Mouse (Mus musculus) embryonic facial prominence, embryonic 14.5 days (tissue): ENCODE measurements around the gene Btn1a1. TPM values are rescaled to one million over a fixed set of nuclear protein-coding genes. Genes with fewer than 3 reads are reported as not detected.

ENCODE experiments used
- ATAC-seq: fragments of 200-750 bp; cut with Nextera tagmentation; 2 replicates; pipeline ENCODE4 v1.8.0; 2017; ENCODE audit warnings: low read depth, moderate number of reproducible peaks, moderate TSS enrichment
- DNase-seq: peaks from one replicate; pipeline ENCODE4 v3.0.0-alpha.2; 2015; ENCODE audit warnings: low spot score
- H3K27ac ChIP-seq: fragments of 300-500 bp; sonication (generic); replicated peaks from 2 replicates; pipeline ENCODE4 v1.5.1; 2014; ENCODE audit warnings: low read depth, mild to moderate bottlenecking, low read length, moderate library complexity
- H3K27me3 ChIP-seq: fragments of 300-500 bp; sonication (generic); replicated peaks from 2 replicates; pipeline ENCODE4 v1.6.1; 2014; ENCODE audit warnings: low read length; ENCODE audit not compliant: control insufficient read depth, insufficient read depth
- H3K36me3 ChIP-seq: fragments of 300-500 bp; sonication (generic); 2 replicates; pipeline ENCODE4 v1.6.1; 2014; ENCODE audit warnings: low read length, mixed read lengths; ENCODE audit not compliant: control insufficient read depth, insufficient read depth
- H3K4me1 ChIP-seq: fragments of 300-500 bp; sonication (generic); 2 replicates; pipeline ENCODE4 v1.6.1; 2014; ENCODE audit warnings: antibody characterized with exemption, low read length; ENCODE audit not compliant: control insufficient read depth, insufficient read depth
- H3K4me2 ChIP-seq: fragments of 300-500 bp; sonication (generic); 2 replicates; pipeline ENCODE4 v1.6.1; 2014; ENCODE audit warnings: low read depth, mild to moderate bottlenecking, low read length, moderate library complexity, mixed read lengths
- H3K4me3 ChIP-seq: fragments of 300-500 bp; sonication (generic); 2 replicates; pipeline ENCODE4 v1.5.1; 2014; ENCODE audit warnings: low read depth, mild to moderate bottlenecking, low read length
- H3K9ac ChIP-seq: fragments of 300-500 bp; sonication (generic); 2 replicates; pipeline ENCODE4 v1.6.1; 2014; ENCODE audit warnings: low read depth, mild to moderate bottlenecking, low read length, moderate library complexity, mixed read lengths
- H3K9me3 ChIP-seq: fragments of 300-500 bp; sonication (generic); 2 replicates; pipeline ENCODE4 v1.6.1; 2016; ENCODE audit warnings: low read length; ENCODE audit not compliant: control insufficient read depth
- WGBS: fragments of 180-500 bp; shearing (Covaris S2); extraction: QIAGEN DNeasy Blood & Tissue Kit; methylation state at CpG from one replicate; pipeline ENCODE4 v1.1.7; 2014; 5-methylcytosine and 5-hydroxymethylcytosine counted together
- polyA plus RNA-seq: library from polyadenylated mRNA; unstranded; fragments of >200 nt; fragmentation: Nextera tagmentation; extraction: Ambion mirVana; gene quantifications from 2 replicates; pipeline ENCODE4 v1.2.1, GENCODE M21; 2014

Btn1a1 gene
- polyA plus RNA-seq, 1 experiment from 2014 or later = 0.18 TPM

DNA sequence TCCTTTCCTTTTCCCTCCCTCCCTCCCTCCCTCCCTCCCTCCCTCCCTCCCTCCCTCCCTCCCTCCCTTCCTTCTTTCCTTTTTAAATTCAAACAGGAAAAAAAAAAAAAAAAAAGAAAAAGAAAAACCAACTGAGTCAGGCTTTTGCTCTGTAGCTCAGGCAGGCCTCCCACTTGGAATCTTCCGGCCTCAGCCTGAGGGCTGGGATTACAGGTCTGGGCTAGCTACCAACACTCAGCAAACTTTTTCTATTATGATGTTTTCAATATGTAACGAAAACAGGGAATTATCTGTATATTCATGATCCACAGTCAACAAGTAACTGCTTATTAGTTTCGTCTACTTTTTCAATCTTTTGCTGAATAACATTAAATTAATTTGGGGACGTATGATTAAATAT, 37.2 kb upstream of the Btn1a1 start:
- Histone ChIP-seq H3K27me3 (no peaks in the 10 kb centered on the region), H3K4me1 (peaks cover 15% of the 10 kb centered on the region), H3K36me3 (no peaks in the 10 kb centered on the region), H3K9ac (no peak overlapping the region), H3K9me3 (no peaks in the 10 kb centered on the region), H3K27ac (no peak overlapping the region), H3K4me3 (no peak overlapping the region), H3K4me2 (no peak overlapping the region)
- WGBS = 31% methylated on average over 4 of the region's 4 CpGs
- ATAC-seq (no peak), DNase-seq (no peak)

DNA sequence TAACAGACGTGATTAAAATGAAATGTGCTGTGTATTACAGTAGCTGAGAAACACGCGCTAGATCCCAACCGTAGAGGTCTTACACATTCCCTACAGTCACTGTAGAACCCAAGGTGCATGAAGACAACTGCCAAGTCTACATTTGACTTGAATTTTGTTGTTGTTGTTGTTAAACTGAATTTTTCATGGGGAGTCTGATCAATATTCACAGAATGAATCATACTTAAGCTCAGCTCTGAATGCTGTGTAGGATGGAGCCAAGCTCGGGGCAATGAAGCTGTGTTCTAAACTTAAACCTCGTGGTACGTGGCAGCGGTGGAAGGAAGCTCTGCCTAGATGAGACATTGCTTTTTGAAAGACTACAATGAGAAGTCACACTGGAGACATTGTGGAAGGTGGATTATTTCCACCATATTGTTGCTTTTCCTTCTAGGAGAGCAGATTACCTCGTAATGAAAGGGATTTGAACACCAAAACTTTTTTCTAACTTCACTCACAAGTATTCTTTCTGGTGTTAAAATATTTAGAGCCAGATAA, 36.4 kb upstream of the Btn1a1 start:
- Histone ChIP-seq H3K27me3 (no peaks in the 10 kb centered on the region), H3K4me2 (peak overlapping the region; percentile 43), H3K9me3 (no peaks in the 10 kb centered on the region), H3K27ac (no peak overlapping the region), H3K4me1 (peaks cover 12% of the 10 kb centered on the region), H3K36me3 (no peaks in the 10 kb centered on the region), H3K9ac (no peak overlapping the region), H3K4me3 (0 out of 2 replicates have a peak overlapping the region, but pooled peaks have one; percentile 15)
- ATAC-seq (no peak), DNase-seq (no peak)
- 30% methylated on average over 9 of the region's 9 CpGs for WGBS

DNA sequence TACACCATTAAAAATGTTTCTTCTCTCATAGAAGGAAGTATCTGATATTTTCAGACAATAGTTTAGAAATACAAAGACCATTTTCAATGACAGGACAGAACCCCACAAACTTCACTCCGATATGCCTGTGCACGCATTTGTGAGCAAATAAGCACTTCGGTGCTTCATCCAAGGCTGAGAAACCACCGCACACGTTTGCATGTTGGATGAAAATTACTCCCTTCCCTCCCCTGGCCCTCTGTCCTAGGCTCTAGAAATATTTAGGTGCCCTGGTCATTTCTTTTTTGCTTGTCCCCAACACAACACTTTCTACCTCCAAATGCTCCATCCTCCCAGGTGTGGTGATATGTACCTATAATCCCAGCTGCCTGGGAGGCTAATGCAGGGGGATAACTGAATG, 35.8 kb upstream of the Btn1a1 start:
- H3K27me3 ChIP-seq = no peaks in the 10 kb centered on the region

DNA sequence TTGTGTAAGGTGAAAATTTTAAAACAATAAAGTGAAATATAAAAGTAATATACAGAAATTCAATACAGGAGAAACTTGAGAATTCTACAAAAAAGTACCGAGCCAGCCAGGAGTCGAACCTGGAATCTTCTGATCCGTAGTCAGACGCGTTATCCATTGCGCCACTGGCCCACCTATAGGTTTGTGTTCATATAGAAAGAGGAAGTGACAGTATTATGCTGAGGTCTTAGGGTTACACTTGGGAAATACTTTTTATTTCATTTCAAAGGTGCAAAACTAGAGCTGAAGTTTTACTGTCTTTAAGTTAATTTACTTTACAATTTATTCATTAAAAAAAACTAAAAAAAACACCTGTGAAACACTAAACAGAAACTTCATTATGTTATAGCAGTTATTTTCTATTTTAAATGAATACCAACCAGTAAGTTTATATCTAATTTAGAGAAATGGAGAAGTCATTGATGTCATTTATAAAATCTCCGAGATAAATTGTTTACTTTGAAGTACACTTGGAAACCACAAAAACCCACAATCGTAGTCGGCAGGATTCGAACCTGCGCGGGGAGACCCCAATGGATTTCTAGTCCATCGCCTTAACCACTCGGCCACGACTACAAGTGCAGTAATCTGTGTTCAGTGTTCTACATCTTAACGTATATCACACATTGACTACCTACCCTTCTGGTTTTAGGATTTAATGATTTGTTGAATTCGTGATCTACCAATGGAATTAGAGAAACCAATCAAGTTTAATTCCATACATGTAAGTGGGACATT, 34.9 kb upstream of the Btn1a1 start:
- Histone ChIP-seq H3K9me3 (no peaks in the 10 kb centered on the region), H3K4me3 (0 out of 2 replicates have a peak overlapping the region, but pooled peaks have one; percentile 15), H3K27me3 (no peaks in the 10 kb centered on the region), H3K4me1 (peaks cover 7% of the 10 kb centered on the region), H3K27ac (no peak overlapping the region), H3K36me3 (no peaks in the 10 kb centered on the region), H3K9ac (no peak overlapping the region), H3K4me2 (peak overlapping the region; percentile 43)
- peak; percentile 80 for DNase-seq
- peak; percentile 74 for ATAC-seq
- 2% methylated on average over 17 of the region's 17 CpGs for WGBS

More for the DNA sequence above, 35.8 kb upstream of the Btn1a1 start:
- Histone ChIP-seq H3K4me1 (peaks cover 12% of the 10 kb centered on the region), H3K4me3 (peak overlapping the region; percentile 15; the same call in 1 of the 2 replicates), H3K9ac (no peak overlapping the region), H3K9me3 (no peaks in the 10 kb centered on the region), H3K4me2 (peak overlapping the region; percentile 43), H3K36me3 (no peaks in the 10 kb centered on the region), H3K27ac (no peak overlapping the region)
- 23% methylated on average over 5 of the region's 5 CpGs for WGBS
- DNase-seq = no peak
- ATAC-seq = no peak

DNA sequence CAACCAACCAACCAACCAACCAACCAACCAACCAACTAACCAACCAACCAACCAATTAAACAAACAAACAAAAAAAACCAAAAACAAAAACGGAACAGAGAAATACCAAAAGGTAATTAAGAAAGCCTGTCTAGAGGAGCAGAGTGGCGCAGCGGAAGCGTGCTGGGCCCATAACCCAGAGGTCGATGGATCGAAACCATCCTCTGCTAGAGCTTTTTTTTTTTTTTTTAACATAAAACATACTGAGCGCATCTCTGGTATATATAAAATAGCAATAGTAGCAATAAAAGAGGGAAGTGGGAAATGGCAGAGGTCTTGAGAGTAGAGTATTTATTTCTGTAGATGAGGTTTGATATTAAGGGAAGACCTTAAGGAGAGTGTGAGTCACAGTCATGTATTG, 34.2 kb upstream of the Btn1a1 start:
- no peak for ATAC-seq
- H3K4me2 ChIP-seq = peak overlapping the region; percentile 23; the same call in 1 of the 2 replicates
- no peak for DNase-seq

DNA sequence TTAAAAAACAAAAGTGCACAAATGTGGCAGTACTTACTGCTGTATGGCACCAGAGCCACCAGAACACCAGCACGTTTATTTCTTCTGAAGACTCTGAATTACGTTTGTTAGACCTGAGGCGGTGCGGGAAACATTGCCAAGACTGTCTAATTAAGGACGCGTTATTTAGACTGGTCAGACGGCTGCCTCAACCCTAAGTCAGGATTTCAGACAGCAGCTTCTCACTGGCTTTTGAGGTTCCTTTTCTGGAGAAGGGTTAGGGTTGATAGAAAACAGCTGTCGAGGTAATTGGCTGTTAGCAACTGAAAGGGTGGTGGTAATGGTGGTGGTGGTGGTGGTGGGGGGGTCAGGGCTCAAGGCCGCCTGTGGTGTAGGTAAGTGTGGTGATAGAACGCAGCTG, 33.0 kb upstream of the Btn1a1 start:
- H3K4me2 ChIP-seq = peak overlapping the region; percentile 57
- no peak overlapping the region for H3K27ac ChIP-seq
- ATAC-seq (no peak), DNase-seq (peak; percentile 30)
- WGBS = 2% methylated on average over 10 of the region's 10 CpGs
- peak overlapping the region; percentile 37 for H3K4me3 ChIP-seq
- no peaks in the 10 kb centered on the region; the same call in 1 of the 2 replicates for H3K4me1 ChIP-seq
- no peaks in the 10 kb centered on the region for H3K9me3 ChIP-seq
- H3K36me3 ChIP-seq = no peaks in the 10 kb centered on the region
- H3K9ac ChIP-seq = 0 out of 2 replicates have a peak overlapping the region, but pooled peaks have one; percentile 5
- no peaks in the 10 kb centered on the region for H3K27me3 ChIP-seq

More for the DNA sequence above, 34.2 kb upstream of the Btn1a1 start:
- Histone ChIP-seq H3K9me3 (no peaks in the 10 kb centered on the region), H3K4me3 (no peak overlapping the region), H3K36me3 (no peaks in the 10 kb centered on the region), H3K27ac (no peak overlapping the region), H3K4me1 (peaks cover under 1% of the 10 kb centered on the region), H3K27me3 (no peaks in the 10 kb centered on the region), H3K9ac (no peak overlapping the region)
- 12% methylated on average over 7 of the region's 7 CpGs for WGBS

DNA sequence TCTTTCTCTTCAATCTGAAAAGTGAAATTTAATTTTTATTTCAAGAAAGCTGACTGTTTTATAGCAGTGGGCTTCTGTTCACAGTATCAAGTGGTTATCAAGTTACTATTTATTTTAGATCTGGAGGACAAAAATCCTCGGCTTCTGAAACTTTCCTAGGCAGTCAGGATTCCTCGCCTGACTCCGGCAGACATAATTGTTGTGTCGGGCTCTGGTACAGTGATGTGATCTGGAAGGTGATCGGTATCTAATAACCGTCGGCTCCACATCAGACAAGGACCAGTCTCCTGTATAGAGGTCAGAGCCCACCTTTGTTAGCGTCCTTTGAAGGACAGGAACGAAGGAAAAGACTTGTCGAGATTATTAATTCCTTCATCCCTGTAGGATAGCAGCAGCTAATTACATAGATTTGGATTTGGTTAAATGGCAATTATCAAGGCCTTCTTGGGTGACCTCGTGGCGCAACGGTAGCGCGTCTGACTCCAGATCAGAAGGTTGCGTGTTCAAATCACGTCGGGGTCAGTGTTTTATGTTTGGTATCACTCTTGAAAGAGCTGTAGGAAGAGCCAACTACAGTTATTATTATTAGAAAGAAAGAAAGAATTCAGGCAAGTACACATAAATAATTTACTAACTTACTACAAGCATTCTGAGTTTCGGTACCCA, 32.1 kb upstream of the Btn1a1 start:
- peak overlapping the region; percentile 37 for H3K4me3 ChIP-seq
- H3K27ac ChIP-seq = no peak overlapping the region
- peak; percentile 32 for DNase-seq
- H3K4me2 ChIP-seq = peak overlapping the region; percentile 57
- ATAC-seq = no peak
- H3K27me3 ChIP-seq = no peaks in the 10 kb centered on the region
- no peak overlapping the region for H3K9ac ChIP-seq
- no peaks in the 10 kb centered on the region for H3K36me3 ChIP-seq
- no peaks in the 10 kb centered on the region; the same call in 1 of the 2 replicates for H3K4me1 ChIP-seq
- 5% methylated on average over 19 of the region's 19 CpGs for whole genome bisulfite sequencing
- H3K9me3 ChIP-seq = no peaks in the 10 kb centered on the region

DNA sequence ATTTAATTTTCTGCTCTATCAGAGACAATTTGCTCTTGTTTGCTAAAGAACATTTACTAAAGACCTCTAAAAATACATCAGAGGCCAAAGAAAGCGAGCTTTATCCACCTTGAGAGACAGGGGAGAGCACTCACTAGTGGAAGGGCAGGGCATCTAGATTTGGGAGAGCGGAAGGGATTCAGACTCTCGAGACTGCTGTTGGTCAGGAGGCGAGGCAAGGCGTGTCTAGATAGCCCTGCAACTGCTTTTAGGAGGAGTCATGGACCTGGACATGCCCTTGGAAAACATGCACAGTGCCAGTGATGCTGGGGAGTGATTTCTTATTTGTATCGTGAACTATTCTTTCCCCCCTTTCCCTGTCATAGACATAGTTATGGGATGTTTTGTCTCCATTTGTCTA, 29.8 kb upstream of the Btn1a1 start:
- Histone ChIP-seq H3K9me3 (no peaks in the 10 kb centered on the region), H3K36me3 (no peaks in the 10 kb centered on the region), H3K9ac (no peak overlapping the region), H3K27me3 (no peaks in the 10 kb centered on the region), H3K27ac (no peak overlapping the region), H3K4me3 (no peak overlapping the region), H3K4me1 (no peaks in the 10 kb centered on the region), H3K4me2 (no peak overlapping the region)
- DNase-seq (no peak), ATAC-seq (no peak)
- WGBS = 75% methylated on average over 6 of the region's 6 CpGs
